ENCODE assay signal across 21 mouse cellular contexts in genomic region chr5:147601460-147602360, GRCm38 (mm10).
DNase-seq lines count a peak whose midpoint lies in the region; ATAC-seq and TF ChIP-seq lines count a peak whose summit lies in the region.
"Had no signal": no experiment of that assay in that cellular context is flagged by ENCODE, and none has a peak within 500 bp of the region (broad histone marks: within the 10 kb centered on the region; RNA-seq: fewer than 3 reads in every experiment).

No protein-coding gene starts in this region.

- H3K79me2 ChIP-seq in C2C12 (ENCODE audit: control insufficient read depth, insufficient read depth): no peaks in the 10 kb centered on the region
- no peaks in the 10 kb centered on the region for H3K79me2 ChIP-seq in myocyte (ENCODE audit: control insufficient read depth, insufficient read depth)

- TF ChIP-seq POLR2A in myocyte (IDR thresholded peaks at IDR 0.05; ENCODE audit: insufficient read length, low read depth): no peak

- H3K79me3 ChIP-seq in C2C12 (ENCODE audit: low read depth): no peaks in the 10 kb centered on the region

- H3K27ac ChIP-seq in lung, embryonic 14.5 days (ENCODE audit: low read depth): no peak overlapping the region
- H3K27ac ChIP-seq: gastrocnemius, adult 2 months; heart, embryonic 10.5 days; limb, embryonic 12.5 days; liver, embryonic 12.5 days; midbrain, embryonic 10.5 days had no signal

- WGBS in lung, embryonic 14.5 days: 10% methylated on average over 18 of the region's 18 CpGs

- H3ac ChIP-seq in C2C12 (ENCODE audit: control insufficient read depth, insufficient read length, low read depth) (no peak overlapping the region), myocyte (ENCODE audit: control insufficient read depth, insufficient read length) (no peak overlapping the region)

- no peak overlapping the region for H3K9ac ChIP-seq in lung, embryonic 14.5 days
- H3K9ac ChIP-seq: limb, embryonic 12.5 days; liver, embryonic 12.5 days had no signal

- intact Hi-C loops in left cerebral cortex, postnatal 25 days (cut with DNase I): no loop called here
- intact Hi-C loops in left cerebral cortex, postnatal 10 days (cut with DNase I): no loop called here

- H3K9me3 ChIP-seq in lung, embryonic 14.5 days (ENCODE audit: low read depth, low read length): no peaks in the 10 kb centered on the region
- H3K9me3 ChIP-seq: heart, embryonic 10.5 days; limb, embryonic 12.5 days; liver, embryonic 12.5 days; midbrain, embryonic 10.5 days had no signal

- H3K4me1 ChIP-seq in lung, embryonic 14.5 days (ENCODE audit: insufficient read depth): no peaks in the 10 kb centered on the region; the same call in 1 of the 2 replicates
- H3K4me1 ChIP-seq: limb, embryonic 12.5 days; liver, embryonic 12.5 days; midbrain, embryonic 10.5 days had no signal

- no peaks in the 10 kb centered on the region for H3K27me3 ChIP-seq in lung, embryonic 14.5 days (ENCODE audit: insufficient read depth, low read length)
- H3K27me3 ChIP-seq in C2C12 (ENCODE audit: control insufficient read depth, insufficient read depth, insufficient read length) (no peaks in the 10 kb centered on the region), myocyte (ENCODE audit: control insufficient read depth, insufficient read depth, insufficient read length) (no peaks in the 10 kb centered on the region)
- H3K27me3 ChIP-seq: limb, embryonic 12.5 days; liver, embryonic 12.5 days had no signal

- ATAC-seq in lung, embryonic 14.5 days (ENCODE audit: insufficient read depth): peak; percentile 90
- ATAC-seq: liver, embryonic 12.5 days; midbrain, embryonic 16.5 days had no signal

- H3K4me2 ChIP-seq in lung, embryonic 14.5 days: no peak overlapping the region
- H3K4me2 ChIP-seq in myocyte (ENCODE audit: low read depth): no peak overlapping the region
- H3K4me2 ChIP-seq: limb, embryonic 12.5 days; liver, embryonic 12.5 days had no signal

- no peaks in the 10 kb centered on the region for H3K36me3 ChIP-seq in lung, embryonic 14.5 days (ENCODE audit: insufficient read depth)
- H3K36me3 ChIP-seq in C2C12 (ENCODE audit: control insufficient read depth, insufficient read depth): no peaks in the 10 kb centered on the region
- no peaks in the 10 kb centered on the region for H3K36me3 ChIP-seq in myocyte (ENCODE audit: control insufficient read depth, insufficient read depth)
- H3K36me3 ChIP-seq: limb, embryonic 12.5 days; liver, embryonic 12.5 days; midbrain, embryonic 10.5 days had no signal

- TF ChIP-seq CTCF in lung, embryonic 14.5 days (IDR thresholded peaks at IDR 0.05; ENCODE audit: low read depth): no peak
- no peak for TF ChIP-seq CTCF in C2C12 (IDR thresholded peaks at IDR 0.05; ENCODE audit: control insufficient read depth, insufficient read depth, insufficient read length)

- peak; percentile 80 for DNase-seq in lung, embryonic 14.5 days
- no peak for DNase-seq in lung, adult 18-20 months
- DNase-seq in forelimb bud, embryonic 11.5 days (ENCODE audit: low read depth, low spot score): peak; percentile 38
- DNase-seq in left cerebral cortex, postnatal 25 days (ENCODE audit: low spot score in 2 of 2): no peak
- DNase-seq in left cerebral cortex, postnatal 10 days (ENCODE audit: extremely low spot score in 1 of 2, low spot score in 2 of 2): no peak
- DNase-seq: adrenal gland, postnatal 14 days; cerebellum, adult 2 months; cerebellum, postnatal 25 days; gastrocnemius, adult 2 months; kidney, adult 18-20 months; kidney, postnatal 4 days; right cerebral cortex, adult 18-20 months; right cerebral cortex, postnatal 4 days; thymus, postnatal 14 days had no signal

- no peak overlapping the region for H3K4me3 ChIP-seq in lung, embryonic 14.5 days (ENCODE audit: low read depth, low read length)
- no peak overlapping the region for H3K4me3 ChIP-seq in C2C12 (ENCODE audit: insufficient read depth, poor library complexity, severe bottlenecking)
- H3K4me3 ChIP-seq in myocyte: no peak overlapping the region
- H3K4me3 ChIP-seq: gastrocnemius, adult 2 months; heart, embryonic 10.5 days; limb, embryonic 12.5 days; liver, embryonic 12.5 days; midbrain, embryonic 10.5 days had no signal

TF ChIP-seq in C2C12, 6 proteins besides CTCF, POLR2A, EP300 and RAD21:
- TF ChIP-seq MYOD1 (IDR thresholded peaks at IDR 0.05; ENCODE audit: control insufficient read depth, insufficient read length, low read depth): peak; percentile 5
- no peak for TF ChIP-seq USF1 (IDR thresholded peaks at IDR 0.05; ENCODE audit: low read depth)
- no peak for TF ChIP-seq FOSL1 (IDR thresholded peaks at IDR 0.05; ENCODE audit: insufficient read depth, low read length, poor library complexity, severe bottlenecking)

TF ChIP-seq in myocyte, 11 proteins besides CTCF, POLR2A, EP300 and RAD21:
- TF ChIP-seq MYOD1 (IDR thresholded peaks at IDR 0.05; ENCODE audit: control insufficient read depth in 1 of 3, insufficient read length in 2 of 3, low read depth in 2 of 3) (peak; percentile 41 to 85 (median 84)), TCF12 (IDR thresholded peaks at IDR 0.05; ENCODE audit: insufficient read depth, poor library complexity, severe bottlenecking) (peak; percentile 44), MYOG (IDR thresholded peaks at IDR 0.05; ENCODE audit: control insufficient read depth in 1 of 3, insufficient read depth in 1 of 3, insufficient read length in 2 of 3, low read depth in 2 of 3) (peak; percentile 47 to 81 (median 59)), POLR2AphosphoS2 (IDR thresholded peaks at IDR 0.05; ENCODE audit: insufficient read length, low read depth) (no peak), SRF (IDR thresholded peaks at IDR 0.05; ENCODE audit: control insufficient read depth, insufficient read length, low read depth) (no peak), TCF3 (IDR thresholded peaks at IDR 0.05; ENCODE audit: insufficient read length, low read depth) (peak; percentile 62)

Comparison
In these comparisons a context has a peak if more than half of its experiments do, and no peak if none do; other contexts are left out.
1. DNase-seq: peak in lung, embryonic 14.5 days (single experiment) and forelimb bud, embryonic 11.5 days (single experiment); none in lung, adult 18-20 months (0 of 2), left cerebral cortex, postnatal 25 days (0 of 2) and left cerebral cortex, postnatal 10 days (0 of 2).